ENCODE assay signal across 24 mouse cellular contexts in genomic region chr8:116477941-116478340, GRCm38 (mm10). TPM values are rescaled to one million over a fixed set of nuclear protein-coding genes. Genes with fewer than 3 reads are reported as not detected.
DNase-seq lines count a peak whose midpoint lies in the region; ATAC-seq lines count a peak whose summit lies in the region.
"Had no signal": no experiment of that assay in that cellular context is flagged by ENCODE, and none has a peak within 500 bp of the region (broad histone marks: within the 10 kb centered on the region; RNA-seq: fewer than 3 reads in every experiment).

No protein-coding gene starts in this region.

- peak; percentile 9 to 54; a peak in 1 of 4 replicates for ATAC-seq in hematopoietic stem cell, adult 5-6 weeks (replicated peaks in 1 of 2; ENCODE audit: insufficient read depth in 1 of 2, low FRiP score in 2 of 2, low TSS enrichment in 1 of 2, low read depth in 1 of 2, poor library complexity in 2 of 2, severe bottlenecking in 2 of 2)
- ATAC-seq in midbrain, embryonic 13.5 days: no peak
- ATAC-seq: forebrain, embryonic 15.5 days; hindbrain, postnatal 0 days; intestine, postnatal 0 days had no signal

- WGBS in midbrain, embryonic 13.5 days: 88% methylated on average over 9 of the region's 9 CpGs

- H3K27me3 ChIP-seq in midbrain, embryonic 13.5 days: peaks cover 30% of the 10 kb centered on the region
- H3K27me3 ChIP-seq: embryonic facial prominence, embryonic 15.5 days; heart, embryonic 12.5 days; kidney, embryonic 15.5 days had no signal

- no peak overlapping the region for H3K9ac ChIP-seq in midbrain, embryonic 13.5 days (replicated peaks)
- H3K9ac ChIP-seq: embryonic facial prominence, embryonic 15.5 days; forebrain, embryonic 15.5 days; heart, embryonic 12.5 days; kidney, embryonic 15.5 days; liver, embryonic 14.5 days; midbrain, embryonic 12.5 days had no signal

- H3K4me2 ChIP-seq in midbrain, embryonic 13.5 days (replicated peaks): no peak overlapping the region
- H3K4me2 ChIP-seq: embryonic facial prominence, embryonic 15.5 days; forebrain, embryonic 15.5 days; heart, embryonic 12.5 days; kidney, embryonic 15.5 days; midbrain, embryonic 12.5 days had no signal

- no peaks in the 10 kb centered on the region for H3K4me1 ChIP-seq in midbrain, embryonic 13.5 days (replicated peaks)
- H3K4me1 ChIP-seq: embryonic facial prominence, embryonic 15.5 days; forebrain, embryonic 15.5 days; heart, embryonic 12.5 days; midbrain, embryonic 12.5 days had no signal

- no peaks in the 10 kb centered on the region for H3K36me3 ChIP-seq in midbrain, embryonic 13.5 days
- H3K36me3 ChIP-seq: embryonic facial prominence, embryonic 15.5 days; forebrain, embryonic 15.5 days; heart, embryonic 12.5 days; kidney, embryonic 15.5 days; midbrain, embryonic 12.5 days had no signal

- H3K9me3 ChIP-seq in midbrain, embryonic 13.5 days: no peaks in the 10 kb centered on the region
- H3K9me3 ChIP-seq: embryonic facial prominence, embryonic 15.5 days; forebrain, embryonic 15.5 days; heart, embryonic 12.5 days; kidney, embryonic 15.5 days; midbrain, embryonic 12.5 days had no signal

- no peak overlapping the region for H3K4me3 ChIP-seq in midbrain, embryonic 13.5 days (replicated peaks)
- H3K4me3 ChIP-seq: embryonic facial prominence, embryonic 15.5 days; forebrain, embryonic 15.5 days; heart, embryonic 12.5 days; kidney, embryonic 15.5 days; midbrain, embryonic 12.5 days had no signal

- peak; percentile 3 for DNase-seq in lung, postnatal 25 days (ENCODE audit: low spot score)
- DNase-seq in lung, adult 18-20 months: no peak
- DNase-seq in CD4-positive, CD25-positive, alpha-beta regulatory T cell, adult 2 months (ENCODE audit: low read depth, low spot score): peak; percentile 40
- no peak for DNase-seq in adrenal gland, postnatal 36 days
- no peak for DNase-seq in right cerebral cortex, postnatal 4 days
- DNase-seq: adrenal gland, adult 2 months; cerebellum, adult 18-20 months; heart, postnatal 10 days; kidney, postnatal 4 days; right cerebral cortex, postnatal 14 days had no signal

- H3K27ac ChIP-seq in midbrain, embryonic 13.5 days: no peak overlapping the region
- H3K27ac ChIP-seq: embryonic facial prominence, embryonic 15.5 days; forebrain, embryonic 15.5 days; hindbrain, postnatal 0 days; kidney, embryonic 15.5 days; liver, embryonic 14.5 days; midbrain, embryonic 12.5 days; stomach, postnatal 0 days had no signal

RNA-seq across cellular contexts. Expression of gene Dynlrb2, which starts 26.8 kb away (rescaled TPM):
- not detected in 2 replicates for total RNA-seq in hematopoietic stem cell, adult 5-6 weeks (2017)
- not detected for total RNA-seq in adrenal gland, postnatal 36 days (2021)
- polyA plus RNA-seq in midbrain, embryonic 13.5 days (2015; fragmentation: Nextera tagmentation; extraction: Ambion mirVana): 2.6 and 7.8 TPM in 2 replicates
- total RNA-seq: adrenal gland, adult 2 months; ES-E14; heart, postnatal 10 days; monocyte, adult 5-6 weeks had no signal
- polyA plus RNA-seq: adrenal gland, adult 2 months; C2C12; heart, embryonic 12.5 days; intestine, postnatal 0 days; liver, embryonic 14.5 days had no signal

Comparison
In these comparisons a context has a peak if more than half of its experiments do, and no peak if none do; other contexts are left out.
1. DNase-seq: peak in lung, postnatal 25 days (single experiment) and CD4-positive, CD25-positive, alpha-beta regulatory T cell, adult 2 months (single experiment); none in lung, adult 18-20 months (0 of 2), adrenal gland, postnatal 36 days (0 of 2) and right cerebral cortex, postnatal 4 days (single experiment).